Mouse (Mus musculus) embryonic facial prominence, embryonic 13.5 days (tissue): ENCODE results near the gene Mpdz. TPM values are rescaled to one million over a fixed set of nuclear protein-coding genes. Genes with fewer than 3 reads are reported as not detected.
A peak's percentile ranks its signal among the peaks of the same experiment; 100 is the strongest.

Source experiments
- ATAC-seq: fragments of 200-750 bp; cut with Nextera tagmentation; 2 replicates; pipeline ENCODE4 v1.8.0; 2017; ENCODE audit warnings: low read depth; ENCODE audit not compliant: insufficient number of reproducible peaks, insufficient read depth, low FRiP score, low TSS enrichment
- H3K27ac ChIP-seq: fragments of 300-500 bp; sonication (generic); 2 replicates; pipeline ENCODE4 v1.5.1; 2015; ENCODE audit warnings: moderate library complexity, mild to moderate bottlenecking, inconsistent platforms
- H3K27me3 ChIP-seq: fragments of 300-500 bp; sonication (generic); 2 replicates; pipeline ENCODE4 v1.6.1; 2015; ENCODE audit warnings: mild to moderate bottlenecking, inconsistent platforms
- H3K36me3 ChIP-seq: fragments of 300-500 bp; sonication (generic); 2 replicates; pipeline ENCODE4 v1.6.1; 2015; ENCODE audit warnings: mild to moderate bottlenecking, inconsistent platforms
- H3K4me1 ChIP-seq: fragments of 300-500 bp; sonication (generic); 2 replicates; pipeline ENCODE4 v1.6.1; 2015; ENCODE audit warnings: inconsistent platforms
- H3K4me2 ChIP-seq: fragments of 300-500 bp; sonication (generic); 2 replicates; pipeline ENCODE4 v1.6.1; 2015; ENCODE audit warnings: moderate library complexity, mild to moderate bottlenecking, inconsistent platforms
- H3K4me3 ChIP-seq: fragments of 300-500 bp; sonication (generic); 2 replicates; pipeline ENCODE4 v1.5.1; 2015; ENCODE audit warnings: mild to moderate bottlenecking, inconsistent platforms
- H3K9ac ChIP-seq: fragments of 300-500 bp; sonication (generic); 2 replicates; pipeline ENCODE4 v1.6.1; 2015; ENCODE audit warnings: mild to moderate bottlenecking, inconsistent platforms
- H3K9me3 ChIP-seq: fragments of 300-500 bp; sonication (generic); 2 replicates; pipeline ENCODE4 v1.6.1; 2016; ENCODE audit warnings: inconsistent platforms
- WGBS: fragments of 180-500 bp; shearing (Covaris S2); methylation state at CpG from one replicate; pipeline ENCODE4 v1.1.7; 2015; ENCODE audit warnings: mixed read lengths; 5-methylcytosine and 5-hydroxymethylcytosine counted together
- polyA plus RNA-seq: library from polyadenylated mRNA; unstranded; fragments of >200 nt; fragmentation: Nextera tagmentation; extraction: Ambion mirVana; gene quantifications from 2 replicates; pipeline ENCODE4 v1.2.1, GENCODE M21; 2015

Gene Mpdz
- polyA plus RNA-seq, 1 experiment from 2014 or later, result 37.6 TPM

- 79% methylated on average over 5 of the region's 5 CpGs for WGBS
- peaks cover 25% of the 10 kb centered on the region for H3K36me3 ChIP-seq
- no peak overlapping the region for H3K9ac ChIP-seq
- H3K27me3 ChIP-seq, result no peaks in the 10 kb centered on the region
- H3K4me2 ChIP-seq, result no peak overlapping the region
- no peak overlapping the region for H3K27ac ChIP-seq
- no peak overlapping the region for H3K4me3 ChIP-seq
- H3K9me3 ChIP-seq, result no peaks in the 10 kb centered on the region
- H3K4me1 ChIP-seq, result 0 out of 2 replicates have a peak, but pooled peaks cover 8% of the 10 kb centered on the region
- no peak for ATAC-seq
Measured at GRCm38 (mm10) chr4:81314618-81315017, 128.0 kb downstream of the Mpdz start.

DNA sequence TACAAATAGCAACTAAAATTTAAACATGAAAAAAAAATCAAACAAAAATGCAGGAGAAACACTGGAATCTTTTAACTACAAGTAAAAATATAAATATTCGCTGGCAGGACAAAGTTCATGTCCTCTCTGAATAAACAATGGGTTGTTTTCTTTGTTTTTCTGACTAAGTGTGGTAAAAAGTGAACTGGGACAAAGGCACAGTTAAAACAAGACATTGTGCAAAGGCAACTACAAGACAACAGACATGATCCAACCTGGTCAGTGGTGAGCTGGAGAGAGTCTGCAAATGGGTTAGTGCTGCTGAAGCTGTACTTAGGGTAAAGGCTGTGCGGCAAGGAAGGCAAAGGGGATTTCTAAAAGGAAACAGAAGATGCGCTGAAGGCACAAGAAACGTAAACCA, 129.4 kb downstream of the Mpdz start:
- Histone ChIP-seq H3K36me3 (peaks cover 25% of the 10 kb centered on the region), H3K27me3 (no peaks in the 10 kb centered on the region), H3K27ac (no peak overlapping the region), H3K4me1 (0 out of 2 replicates have a peak, but pooled peaks cover 8% of the 10 kb centered on the region), H3K9ac (no peak overlapping the region), H3K9me3 (no peaks in the 10 kb centered on the region), H3K4me2 (no peak overlapping the region), H3K4me3 (no peak overlapping the region)
- ATAC-seq, result no peak
- WGBS, result 84% methylated on average over 4 of the region's 4 CpGs

DNA sequence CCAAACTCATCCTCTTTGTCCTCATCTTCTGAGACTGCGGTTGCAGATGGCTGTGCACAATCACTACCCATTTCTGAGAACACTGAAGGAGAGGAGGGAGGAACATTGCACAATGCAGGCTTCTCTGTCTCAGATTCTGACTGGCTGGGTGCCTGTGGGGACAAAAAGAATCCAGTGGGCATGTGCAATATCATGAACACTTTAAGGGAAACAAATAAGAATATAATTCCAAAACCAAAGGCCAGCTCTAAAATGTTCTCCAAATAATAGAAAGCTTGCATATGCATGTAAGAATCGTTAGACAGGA, 132.5 kb downstream of the Mpdz start:
- ATAC-seq, result no peak
- WGBS, result 82% methylated on average over 2 of the region's 2 CpGs
- Histone ChIP-seq H3K4me2 (no peak overlapping the region), H3K36me3 (peaks cover 34% of the 10 kb centered on the region), H3K9me3 (no peaks in the 10 kb centered on the region), H3K4me3 (no peak overlapping the region), H3K27ac (peak overlapping the region; percentile 56; the same call in 1 of the 2 replicates), H3K4me1 (0 out of 2 replicates have a peak, but pooled peaks cover 8% of the 10 kb centered on the region), H3K27me3 (no peaks in the 10 kb centered on the region), H3K9ac (no peak overlapping the region)

- no peaks in the 10 kb centered on the region for H3K9me3 ChIP-seq
- peaks cover 33% of the 10 kb centered on the region for H3K36me3 ChIP-seq
- H3K4me1 ChIP-seq, result 0 out of 2 replicates have a peak, but pooled peaks cover 8% of the 10 kb centered on the region
- H3K27me3 ChIP-seq, result no peaks in the 10 kb centered on the region
- H3K9ac ChIP-seq, result no peak overlapping the region
- peak overlapping the region; percentile 56; the same call in 1 of the 2 replicates for H3K27ac ChIP-seq
- H3K4me3 ChIP-seq, result no peak overlapping the region
- no peak overlapping the region for H3K4me2 ChIP-seq
- 0 out of 2 replicates have a peak, but pooled peaks have one; percentile 26 for ATAC-seq
- 62% methylated on average over 12 of the region's 12 CpGs for WGBS
Measured at GRCm38 (mm10) chr4:81309473-81310167, 133.0 kb downstream of the Mpdz start.

GRCm38 (mm10) chr4:81307596-81308265, 134.9 kb downstream of the Mpdz start:
- H3K27me3 ChIP-seq, result no peaks in the 10 kb centered on the region
- 86% methylated on average over 10 of the region's 10 CpGs for WGBS
- no peaks in the 10 kb centered on the region for H3K9me3 ChIP-seq
- ATAC-seq, result no peak
- no peak overlapping the region for H3K4me2 ChIP-seq
- H3K36me3 ChIP-seq, result peaks cover 48% of the 10 kb centered on the region
- H3K4me1 ChIP-seq, result 0 out of 2 replicates have a peak, but pooled peaks cover 8% of the 10 kb centered on the region
- no peak overlapping the region for H3K4me3 ChIP-seq
- no peak overlapping the region for H3K27ac ChIP-seq
- H3K9ac ChIP-seq, result no peak overlapping the region

DNA sequence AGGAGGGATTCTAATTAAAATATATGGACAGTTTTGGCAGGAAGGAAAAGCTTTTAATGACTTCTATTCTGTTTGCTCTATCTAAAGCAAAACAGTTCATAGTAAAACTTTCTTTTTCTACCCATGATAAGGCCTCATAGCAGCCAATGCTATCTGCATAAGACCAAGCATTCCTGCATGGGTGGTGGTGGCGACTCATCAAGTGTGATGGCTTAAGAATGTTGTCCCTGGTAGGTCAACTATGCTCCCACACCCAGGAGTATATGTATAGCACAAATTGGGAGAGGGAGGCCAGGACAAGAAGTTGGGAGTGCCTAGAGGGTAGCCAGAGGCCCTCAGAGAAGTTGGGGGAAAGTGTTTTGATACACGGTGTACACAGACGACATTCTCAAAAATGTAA, 140.6 kb downstream of the Mpdz start:
- Histone ChIP-seq H3K27ac (no peak overlapping the region), H3K9me3 (no peaks in the 10 kb centered on the region), H3K4me3 (no peak overlapping the region), H3K36me3 (peaks cover 62% of the 10 kb centered on the region), H3K4me1 (no peaks in the 10 kb centered on the region), H3K4me2 (no peak overlapping the region), H3K9ac (no peak overlapping the region), H3K27me3 (no peaks in the 10 kb centered on the region)
- no peak for ATAC-seq
- WGBS, result 94% methylated on average over 3 of the region's 3 CpGs

DNA sequence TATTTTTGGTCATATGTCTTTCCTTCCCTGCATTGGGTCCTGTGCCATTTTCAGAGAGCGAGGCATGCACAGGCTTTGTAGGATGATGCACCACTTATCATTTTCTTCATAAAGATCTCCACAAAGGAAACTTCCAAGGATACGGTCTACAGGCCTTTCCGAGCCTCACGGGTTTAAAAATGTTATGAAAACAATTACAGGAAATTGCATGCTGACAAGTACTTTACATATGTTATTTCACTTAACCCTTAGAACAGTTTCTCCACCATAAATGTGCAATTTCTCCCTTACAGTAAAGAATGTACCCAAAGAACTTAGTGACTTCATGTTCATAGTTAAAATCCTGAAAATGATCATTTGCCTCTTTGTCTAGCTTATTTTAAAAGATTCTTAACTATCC, 144.2 kb downstream of the Mpdz start:
- Histone ChIP-seq H3K9me3 (no peaks in the 10 kb centered on the region), H3K9ac (no peak overlapping the region), H3K4me2 (no peak overlapping the region), H3K36me3 (peaks cover 58% of the 10 kb centered on the region), H3K4me1 (no peaks in the 10 kb centered on the region), H3K27me3 (no peaks in the 10 kb centered on the region), H3K4me3 (no peak overlapping the region), H3K27ac (no peak overlapping the region)
- 65% methylated on average over 4 of the region's 4 CpGs for WGBS
- ATAC-seq, result no peak

GRCm38 (mm10) chr4:81293309-81293708, 149.3 kb downstream of the Mpdz start:
- H3K9me3 ChIP-seq, result no peaks in the 10 kb centered on the region
- H3K27ac ChIP-seq, result no peak overlapping the region
- H3K4me3 ChIP-seq, result no peak overlapping the region
- no peaks in the 10 kb centered on the region for H3K4me1 ChIP-seq
- H3K9ac ChIP-seq, result no peak overlapping the region
- H3K27me3 ChIP-seq, result no peaks in the 10 kb centered on the region
- H3K4me2 ChIP-seq, result no peak overlapping the region
- no peak for ATAC-seq
- peaks cover 51% of the 10 kb centered on the region for H3K36me3 ChIP-seq

- no peak for ATAC-seq
- no peak overlapping the region for H3K9ac ChIP-seq
- no peaks in the 10 kb centered on the region for H3K4me1 ChIP-seq
- no peak overlapping the region for H3K27ac ChIP-seq
- H3K9me3 ChIP-seq, result no peaks in the 10 kb centered on the region
- H3K4me2 ChIP-seq, result no peak overlapping the region
- H3K27me3 ChIP-seq, result no peaks in the 10 kb centered on the region
- peaks cover 47% of the 10 kb centered on the region for H3K36me3 ChIP-seq
- whole genome bisulfite sequencing, result 61% methylated on average over 4 of the region's 4 CpGs
- H3K4me3 ChIP-seq, result no peak overlapping the region
Measured at GRCm38 (mm10) chr4:81285564-81285963, 157.1 kb downstream of the Mpdz start.

DNA sequence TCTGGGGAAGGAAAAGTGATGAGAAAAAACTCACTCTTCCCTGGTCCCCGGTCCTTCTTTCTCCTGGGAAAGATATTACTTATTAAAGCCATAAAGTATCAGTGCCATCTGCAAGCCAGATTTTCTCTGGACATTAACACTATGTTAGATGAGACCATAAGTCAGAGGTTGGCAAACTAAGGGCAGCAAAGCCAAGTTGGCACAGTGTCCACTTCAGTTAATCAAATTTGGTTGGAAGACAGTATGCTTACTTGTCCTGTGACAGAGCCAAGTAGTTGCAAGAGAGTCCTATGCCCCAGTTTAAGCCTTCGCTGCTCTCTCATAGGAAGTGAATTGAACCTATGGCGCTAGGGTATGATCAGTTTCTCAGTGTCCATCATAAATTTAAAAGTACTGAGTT, 159.0 kb downstream of the Mpdz start:
- 94% methylated on average over 3 of the region's 3 CpGs for WGBS
- no peak overlapping the region for H3K4me3 ChIP-seq
- H3K36me3 ChIP-seq, result peaks cover 48% of the 10 kb centered on the region

DNA sequence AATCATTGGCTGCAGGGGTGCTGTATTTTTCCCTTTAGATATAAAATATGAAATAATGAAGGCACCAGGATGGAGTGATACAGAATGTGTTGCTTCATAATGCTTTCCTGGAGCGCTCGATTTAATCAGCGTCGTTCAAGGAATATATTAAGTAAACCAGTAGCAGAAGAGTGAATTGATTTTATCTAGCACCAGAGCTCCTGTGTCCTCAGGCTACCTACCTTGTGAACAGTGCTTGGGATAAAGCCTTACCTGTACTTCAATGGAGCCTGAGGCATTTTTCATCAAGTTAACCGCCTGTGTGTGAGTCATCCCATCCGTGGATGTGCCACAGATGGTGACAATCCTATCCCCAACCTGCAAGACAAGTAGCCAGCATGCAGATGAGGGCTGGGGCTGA, 159.5 kb downstream of the Mpdz start:
- no peaks in the 10 kb centered on the region for H3K9me3 ChIP-seq
- no peak for ATAC-seq
- no peaks in the 10 kb centered on the region for H3K27me3 ChIP-seq
- 83% methylated on average over 6 of the region's 6 CpGs for WGBS
- H3K9ac ChIP-seq, result no peak overlapping the region
- peaks cover 49% of the 10 kb centered on the region for H3K36me3 ChIP-seq
- H3K4me2 ChIP-seq, result no peak overlapping the region
- no peak overlapping the region for H3K4me3 ChIP-seq
- H3K4me1 ChIP-seq, result no peaks in the 10 kb centered on the region
- H3K27ac ChIP-seq, result no peak overlapping the region

More for the DNA sequence above, 159.0 kb downstream of the Mpdz start:
- Histone ChIP-seq H3K9ac (no peak overlapping the region), H3K9me3 (no peaks in the 10 kb centered on the region), H3K4me2 (no peak overlapping the region), H3K4me1 (no peaks in the 10 kb centered on the region), H3K27ac (no peak overlapping the region), H3K27me3 (no peaks in the 10 kb centered on the region)
- no peak for ATAC-seq

DNA sequence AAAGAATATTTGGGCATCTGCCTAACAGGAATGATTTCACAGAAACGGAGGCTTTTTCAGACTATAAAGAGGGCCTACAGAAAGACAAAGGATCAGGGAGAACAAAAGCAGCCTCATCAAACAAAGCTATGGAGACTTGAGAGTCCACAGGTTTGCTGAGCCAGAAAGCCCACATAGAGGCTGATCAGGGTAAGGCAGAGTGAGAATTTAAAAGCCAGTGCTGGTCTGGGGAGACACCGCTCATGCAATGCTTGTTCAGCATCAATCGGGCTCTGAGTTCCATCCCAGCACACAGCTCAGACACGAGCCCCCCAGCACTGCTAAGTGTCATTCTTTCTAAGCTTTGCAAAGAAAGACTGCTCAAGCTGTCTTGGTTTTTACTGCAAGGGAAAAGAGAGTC, 162.5 kb downstream of the Mpdz start:
- Histone ChIP-seq H3K4me3 (no peak overlapping the region), H3K27me3 (no peaks in the 10 kb centered on the region), H3K9ac (no peak overlapping the region), H3K9me3 (no peaks in the 10 kb centered on the region), H3K36me3 (peaks cover 48% of the 10 kb centered on the region), H3K27ac (0 out of 2 replicates have a peak overlapping the region, but pooled peaks have one; percentile 57), H3K4me1 (no peaks in the 10 kb centered on the region), H3K4me2 (no peak overlapping the region)
- ATAC-seq, result no peak
- WGBS, result 69% methylated on average over 4 of the region's 4 CpGs
